Mouse (Mus musculus) hindbrain, postnatal 0 days (tissue): Measurements from ENCODE around the gene Trnau1ap. TPM values are rescaled to one million over a fixed set of nuclear protein-coding genes. Genes with fewer than 3 reads are reported as not detected.

Experiments used
- ATAC-seq: fragments of 200-750 bp; cut with Nextera tagmentation; 2 replicates; pipeline ENCODE4 v1.8.0; 2017; ENCODE audit warnings: mild to moderate bottlenecking, moderate TSS enrichment, moderate library complexity
- DNase-seq: peaks from one replicate; pipeline ENCODE4 v3.0.0-alpha.2; 2015; ENCODE audit warnings: low spot score
- H3K27ac ChIP-seq: fragments of 300-500 bp; sonication (generic); 2 replicates; pipeline ENCODE4 v1.5.1; 2014; ENCODE audit warnings: mild to moderate bottlenecking
- H3K27me3 ChIP-seq: fragments of 300-500 bp; sonication (generic); 2 replicates; pipeline ENCODE4 v1.6.1; 2014; ENCODE audit warnings: low read length, mixed read lengths; ENCODE audit not compliant: insufficient read depth
- H3K36me3 ChIP-seq: fragments of 300-500 bp; sonication (generic); 2 replicates; pipeline ENCODE4 v1.6.1; 2014; ENCODE audit warnings: low read length, mixed read lengths; ENCODE audit not compliant: insufficient read depth
- H3K4me1 ChIP-seq: fragments of 300-500 bp; sonication (generic); 2 replicates; pipeline ENCODE4 v1.6.1; 2014; ENCODE audit warnings: antibody characterized with exemption, low read length, mixed read lengths; ENCODE audit not compliant: insufficient read depth
- H3K4me2 ChIP-seq: fragments of 300-500 bp; sonication (generic); 2 replicates; pipeline ENCODE4 v1.6.1; 2014; ENCODE audit warnings: low read depth, mild to moderate bottlenecking, low read length, moderate library complexity, mixed read lengths
- H3K4me3 ChIP-seq: fragments of 300-500 bp; sonication (generic); 2 replicates; pipeline ENCODE4 v1.5.1; 2014; ENCODE audit warnings: low read length
- H3K9ac ChIP-seq: fragments of 300-500 bp; sonication (generic); replicated peaks from 2 replicates; pipeline ENCODE4 v1.6.1; 2014; ENCODE audit warnings: mild to moderate bottlenecking, low read length, moderate library complexity, mixed read lengths
- H3K9me3 ChIP-seq: fragments of 300-500 bp; sonication (generic); 2 replicates; pipeline ENCODE4 v1.6.1; 2016; ENCODE audit warnings: low read length, mixed read lengths
- CTCF ChIP-seq: IDR thresholded peaks from 2 replicates; pipeline ENCODE4 v1.5.1; 2016; ENCODE audit warnings: antibody characterized with exemption, control low read depth, low read depth
- WGBS: fragments of 180-500 bp; shearing (Covaris S2); extraction: QIAGEN DNeasy Blood & Tissue Kit; methylation state at CpG from one replicate; pipeline ENCODE4 v1.1.7; 2014; 5-methylcytosine and 5-hydroxymethylcytosine counted together
- polyA plus RNA-seq: library from polyadenylated mRNA; unstranded; fragments of >200 nt; fragmentation: Nextera tagmentation; extraction: Ambion mirVana; gene quantifications from 2 replicates; pipeline ENCODE4 v1.2.1, GENCODE M21; 2015
- total RNA-seq: library from RNA; depleted of rRNA; stranded (reverse); fragments of >200 nt; gene quantifications from 2 replicates; pipeline ENCODE4 v1.2.3, GENCODE M21; 2014; rRNA removed

Gene Trnau1ap
- total and polyA plus RNA-seq, 2 experiments from 2014 or later, result 53.2 to 56.6 TPM

DNA sequence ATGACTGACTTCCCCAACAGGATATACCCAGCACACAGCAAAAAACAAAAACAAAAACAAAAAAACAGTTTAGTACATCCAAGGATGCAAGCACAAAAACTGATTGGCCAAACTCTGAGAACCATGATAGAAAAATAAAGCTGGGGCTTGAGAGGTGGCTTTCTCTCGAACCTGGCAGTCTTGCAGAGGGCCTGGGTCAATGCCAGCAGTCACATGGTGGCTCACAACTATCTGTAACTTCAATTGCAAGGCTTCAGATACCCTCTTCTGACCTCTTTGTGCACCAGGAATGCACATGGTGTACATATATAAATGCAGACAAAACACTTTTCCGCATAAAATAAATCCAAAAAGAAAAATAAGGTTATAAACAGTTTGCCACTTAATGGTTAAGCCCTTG, 56.2 kb downstream of the Trnau1ap start:
- Histone ChIP-seq H3K4me3 (peak overlapping the region; percentile 80; the same call in 1 of the 2 replicates), H3K9ac (peak overlapping the region; percentile 91; the same call in 1 of the 2 replicates), H3K27me3 (no peaks in the 10 kb centered on the region), H3K4me2 (peak overlapping the region; percentile 96), H3K9me3 (no peaks in the 10 kb centered on the region), H3K27ac (no peak overlapping the region), H3K36me3 (no peaks in the 10 kb centered on the region), H3K4me1 (peaks cover 11% of the 10 kb centered on the region; the same call in 1 of the 2 replicates)
- ATAC-seq (no peak), DNase-seq (no peak)
- 58% methylated on average over 2 of the region's 2 CpGs for WGBS
- TF ChIP-seq CTCF, result no peak

DNA sequence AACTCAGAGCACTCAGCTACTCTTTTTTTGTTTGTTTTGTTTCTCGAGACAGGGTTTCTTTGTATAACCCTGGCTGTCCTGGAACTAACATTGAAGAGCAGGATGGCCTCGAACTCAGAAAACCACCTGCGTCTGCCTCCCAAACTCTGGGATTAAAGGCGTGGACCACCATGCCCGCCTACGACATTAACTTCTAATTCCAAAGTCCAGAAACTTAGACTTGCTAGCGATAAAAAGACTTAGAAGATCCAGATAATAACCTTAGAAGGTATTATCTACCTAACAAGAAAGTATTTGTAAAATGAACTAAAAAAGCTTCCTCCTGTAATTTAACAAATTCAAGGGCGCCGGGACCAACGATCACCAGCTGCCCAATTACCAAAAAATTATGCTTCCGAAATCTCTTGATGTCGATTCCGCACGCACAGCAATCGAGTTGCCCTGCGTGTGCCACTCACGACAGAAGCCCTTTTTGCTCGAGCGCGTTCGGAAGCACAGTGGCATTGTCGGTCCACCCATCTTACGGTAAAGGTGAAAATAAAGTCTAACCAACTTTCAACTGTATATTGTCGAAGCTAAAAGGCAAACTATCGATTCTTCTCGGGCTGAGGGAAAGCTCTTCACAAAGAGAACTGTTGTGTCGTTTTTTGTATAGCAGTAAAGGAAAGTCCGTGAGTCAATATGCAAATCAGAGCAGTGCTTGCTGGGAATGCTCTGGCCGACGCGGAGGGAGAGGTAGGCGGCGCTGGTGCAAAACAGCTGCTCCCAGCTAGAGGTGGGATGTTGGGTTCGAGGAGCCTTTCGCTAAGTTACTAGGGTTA, 59.4 kb downstream of the Trnau1ap start:
- Histone ChIP-seq H3K36me3 (no peaks in the 10 kb centered on the region), H3K27ac (peak overlapping the region; percentile 94), H3K9me3 (no peaks in the 10 kb centered on the region), H3K9ac (peak overlapping the region; percentile 56), H3K27me3 (no peaks in the 10 kb centered on the region), H3K4me1 (0 out of 2 replicates have a peak, but pooled peaks cover 4% of the 10 kb centered on the region), H3K4me2 (peak overlapping the region; percentile 64), H3K4me3 (peak overlapping the region; percentile 33)
- peak; percentile 76 for TF ChIP-seq CTCF
- WGBS, result under 1% methylated on average over 35 of the region's 35 CpGs
- peak; percentile 77 for ATAC-seq
- DNase-seq, result peak; percentile 94

DNA sequence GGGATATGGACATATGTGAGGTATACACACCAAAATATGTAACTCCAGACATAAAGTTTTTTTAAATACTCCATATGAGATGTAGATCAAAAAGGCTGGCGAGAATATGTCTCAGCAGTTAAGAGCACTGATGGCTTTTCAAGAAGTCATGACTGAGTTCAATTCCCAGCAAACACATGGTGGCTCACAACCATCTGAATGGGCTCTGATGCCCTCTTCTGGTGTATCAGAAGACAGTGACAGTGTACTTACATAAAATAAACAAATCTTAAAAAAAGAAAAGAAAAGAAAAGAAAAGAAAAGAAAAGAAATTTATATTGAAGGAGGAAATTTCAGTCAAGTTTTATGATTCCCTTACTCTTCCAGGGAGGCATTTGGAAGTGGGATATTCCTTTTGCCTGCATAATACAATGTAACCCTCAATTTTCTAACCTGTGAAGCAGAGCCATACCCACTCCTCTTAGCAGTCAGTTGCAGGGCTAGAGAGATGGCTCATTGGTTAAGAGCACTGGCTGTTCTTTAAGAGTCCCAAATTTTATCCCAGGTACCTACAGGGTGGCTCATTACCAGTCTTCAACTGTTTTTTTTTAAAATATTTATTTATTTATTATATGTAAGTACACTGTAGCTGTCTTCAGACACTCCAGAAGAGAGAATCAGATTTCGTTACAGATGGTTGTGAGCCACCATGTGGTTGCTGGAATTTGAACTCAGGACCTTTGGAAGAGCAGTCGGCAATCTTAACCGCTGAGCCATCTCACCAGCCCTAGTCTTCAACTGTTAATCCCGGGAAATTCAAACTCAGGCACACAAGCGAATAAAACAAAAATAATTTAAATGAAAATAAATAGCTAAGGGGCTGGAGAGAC, 60.2 kb downstream of the Trnau1ap start:
- Histone ChIP-seq H3K4me1 (0 out of 2 replicates have a peak, but pooled peaks cover 4% of the 10 kb centered on the region), H3K27ac (peak overlapping the region; percentile 45; the same call in 1 of the 2 replicates), H3K27me3 (no peaks in the 10 kb centered on the region), H3K9ac (no peak overlapping the region), H3K4me2 (no peak overlapping the region; the same call in 1 of the 2 replicates), H3K9me3 (no peaks in the 10 kb centered on the region), H3K4me3 (no peak overlapping the region), H3K36me3 (no peaks in the 10 kb centered on the region)
- peak; percentile 50 for TF ChIP-seq CTCF
- 10% methylated on average over 6 of the region's 6 CpGs for WGBS
- DNase-seq (peak; percentile 33), ATAC-seq (no peak)

DNA sequence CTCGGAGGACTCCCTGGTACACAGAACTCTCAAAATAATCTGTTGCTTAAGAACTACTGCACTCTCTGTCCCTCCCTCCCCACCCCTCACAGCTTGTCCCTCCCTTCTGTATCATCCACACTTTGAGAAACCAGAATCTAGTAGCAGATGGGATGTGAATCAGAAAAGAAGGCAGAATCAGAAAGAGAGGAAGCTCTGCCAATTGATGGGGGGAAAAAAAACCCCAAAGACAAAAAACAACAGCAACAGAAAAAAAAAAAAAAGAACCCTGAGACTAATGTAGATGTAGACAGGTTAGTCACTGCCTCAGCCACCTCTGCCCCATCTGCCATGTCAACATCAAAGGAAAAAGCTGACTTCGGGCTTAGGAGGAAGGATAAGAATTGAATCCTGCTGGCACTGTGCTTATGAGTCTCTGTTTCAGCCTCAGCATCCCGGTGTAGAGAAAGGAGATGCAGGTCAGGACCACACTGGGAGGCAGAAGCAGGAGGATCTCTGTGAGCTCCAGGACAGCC, 62.4 kb downstream of the Trnau1ap start:
- no peaks in the 10 kb centered on the region for H3K36me3 ChIP-seq
- H3K9me3 ChIP-seq, result no peaks in the 10 kb centered on the region
- no peaks in the 10 kb centered on the region for H3K27me3 ChIP-seq
- DNase-seq, result no peak
- H3K4me1 ChIP-seq, result 0 out of 2 replicates have a peak, but pooled peaks cover 3% of the 10 kb centered on the region
- no peak for TF ChIP-seq CTCF
- WGBS, result 82% methylated on average over 3 of the region's 3 CpGs
- H3K4me3 ChIP-seq, result no peak overlapping the region
- no peak overlapping the region for H3K27ac ChIP-seq
- no peak overlapping the region for H3K4me2 ChIP-seq
- no peak for ATAC-seq
- no peak overlapping the region for H3K9ac ChIP-seq

DNA sequence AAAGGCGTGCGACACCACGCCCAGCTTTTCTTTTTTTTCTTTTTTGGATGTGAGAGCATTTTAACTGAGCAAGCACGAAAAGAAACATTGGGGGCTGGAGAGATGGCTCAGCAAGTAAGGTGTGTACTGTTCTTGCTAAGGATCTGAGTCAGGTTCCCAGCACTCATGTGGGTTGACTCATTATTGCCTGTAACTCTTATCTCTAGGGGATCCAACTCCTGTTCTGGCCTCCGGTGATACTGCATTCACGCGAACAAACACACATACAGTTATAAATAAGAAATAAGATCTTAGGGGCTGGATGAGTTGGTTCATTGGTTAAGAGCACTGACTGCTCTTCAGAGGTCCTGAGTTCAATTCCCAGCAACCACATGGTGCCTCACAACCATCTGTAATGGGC, 66.0 kb downstream of the Trnau1ap start:
- WGBS, result 94% methylated on average over 7 of the region's 7 CpGs
- ATAC-seq, result no peak
- Histone ChIP-seq H3K4me2 (no peak overlapping the region), H3K9ac (no peak overlapping the region), H3K4me1 (peaks cover 15% of the 10 kb centered on the region; the same call in 1 of the 2 replicates), H3K27ac (no peak overlapping the region), H3K36me3 (no peaks in the 10 kb centered on the region), H3K27me3 (no peaks in the 10 kb centered on the region), H3K4me3 (no peak overlapping the region), H3K9me3 (no peaks in the 10 kb centered on the region)
- TF ChIP-seq CTCF, result no peak
- DNase-seq, result no peak

DNA sequence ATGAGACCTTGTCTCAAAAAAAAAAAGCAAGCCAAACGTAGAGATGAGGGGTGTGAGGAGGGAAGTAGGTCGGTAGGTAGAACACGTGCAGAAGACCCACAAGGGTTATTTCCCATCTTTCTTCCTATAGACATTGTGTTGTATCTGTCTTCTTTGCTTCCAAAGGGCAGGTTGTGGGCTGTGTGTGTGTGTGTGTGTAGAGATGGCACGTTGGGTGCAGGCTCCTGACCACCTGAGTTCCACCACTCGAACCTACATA, 67.1 kb downstream of the Trnau1ap start:
- no peak overlapping the region for H3K4me3 ChIP-seq

More for the DNA sequence above, 67.1 kb downstream of the Trnau1ap start:
- H3K27me3 ChIP-seq, result no peaks in the 10 kb centered on the region
- WGBS, result 75% methylated on average over 5 of the region's 5 CpGs
- peaks cover 15% of the 10 kb centered on the region; the same call in 1 of the 2 replicates for H3K4me1 ChIP-seq
- TF ChIP-seq CTCF, result no peak
- ATAC-seq, result no peak
- DNase-seq, result no peak
- H3K36me3 ChIP-seq, result no peaks in the 10 kb centered on the region
- no peak overlapping the region for H3K9ac ChIP-seq
- no peak overlapping the region; the same call in 1 of the 2 replicates for H3K4me2 ChIP-seq
- no peaks in the 10 kb centered on the region for H3K9me3 ChIP-seq
- no peak overlapping the region for H3K27ac ChIP-seq

Other genes with a start within 250 kb of the Trnau1ap start
- gene Oprd1, start 185.1 kb downstream of the Trnau1ap start, total RNA-seq, result 3.5 and 6.3 TPM in 2 replicates
- gene Oprd1, start 185.1 kb downstream of the Trnau1ap start, polyA plus RNA-seq, result 0.66 and 0.86 TPM in 2 replicates
- 56.4 and 57.1 TPM in 2 replicates for gene Ythdf2, start 117.2 kb downstream of the Trnau1ap start, total RNA-seq
- gene Ythdf2, start 117.2 kb downstream of the Trnau1ap start, polyA plus RNA-seq, result 86.4 and 87.7 TPM in 2 replicates
- 19.1 and 20.1 TPM in 2 replicates for gene Gmeb1, start 67.9 kb downstream of the Trnau1ap start, total RNA-seq
- 29.9 and 30.2 TPM in 2 replicates for gene Gmeb1, start 67.9 kb downstream of the Trnau1ap start, polyA plus RNA-seq
- 7.3 and 7.6 TPM in 2 replicates for gene Taf12, start 55.2 kb downstream of the Trnau1ap start, total RNA-seq
- gene Taf12, start 55.2 kb downstream of the Trnau1ap start, polyA plus RNA-seq, result 30.0 and 30.5 TPM in 2 replicates
- gene Rab42, start 26.2 kb downstream of the Trnau1ap start, total RNA-seq, result 4.9 and 5.4 TPM in 2 replicates
- gene Rab42, start 26.2 kb downstream of the Trnau1ap start, polyA plus RNA-seq, result 5.1 and 5.9 TPM in 2 replicates
- 20.7 and 24.4 TPM in 2 replicates for gene Rcc1, start 24.1 kb upstream of the Trnau1ap start, total RNA-seq
- gene Rcc1, start 24.1 kb upstream of the Trnau1ap start, polyA plus RNA-seq, result 28.8 and 29.7 TPM in 2 replicates
- 4.0 and 5.0 TPM in 2 replicates for gene Phactr4, start 93.0 kb upstream of the Trnau1ap start, total RNA-seq
- gene Phactr4, start 93.0 kb upstream of the Trnau1ap start, polyA plus RNA-seq, result 5.2 and 5.4 TPM in 2 replicates
- gene Med18, start 134.4 kb upstream of the Trnau1ap start, total RNA-seq, result 11.4 and 11.6 TPM in 2 replicates
- gene Med18, start 134.4 kb upstream of the Trnau1ap start, polyA plus RNA-seq, result 12.1 and 13.8 TPM in 2 replicates
- 22.8 and 25.7 TPM in 2 replicates for gene Sesn2, start 181.0 kb upstream of the Trnau1ap start, total RNA-seq
- gene Sesn2, start 181.0 kb upstream of the Trnau1ap start, polyA plus RNA-seq, result 18.3 and 19.9 TPM in 2 replicates
- 341 and 518 TPM in 2 replicates for gene Atpif1, start 204.1 kb upstream of the Trnau1ap start, total RNA-seq
- 1,637 and 1,748 TPM in 2 replicates for gene Atpif1, start 204.1 kb upstream of the Trnau1ap start, polyA plus RNA-seq
- 64.6 and 95.5 TPM in 2 replicates for gene Dnajc8, start 206.0 kb upstream of the Trnau1ap start, total RNA-seq
- gene Dnajc8, start 206.0 kb upstream of the Trnau1ap start, polyA plus RNA-seq, result 142 and 162 TPM in 2 replicates
- gene Ptafr, start 234.5 kb upstream of the Trnau1ap start, total RNA-seq, result 0.32 and 0.63 TPM in 2 replicates
- 0.61 and 0.64 TPM in 2 replicates for gene Ptafr, start 234.5 kb upstream of the Trnau1ap start, polyA plus RNA-seq